18 mouse cellular contexts compared by ENCODE assay signal in genomic region chr16:57318637-57319125, GRCm38 (mm10). TPM values are rescaled to one million over a fixed set of nuclear protein-coding genes. Genes with fewer than 3 reads are reported as not detected.
DNase-seq lines count a peak whose midpoint lies in the region; ATAC-seq and TF ChIP-seq lines count a peak whose summit lies in the region.
"Had no signal": no experiment of that assay in that cellular context is flagged by ENCODE, and none has a peak within 500 bp of the region (broad histone marks: within the 10 kb centered on the region; RNA-seq: fewer than 3 reads in every experiment).

No protein-coding gene starts in this region.

- no peak overlapping the region for H3K9ac ChIP-seq in intestine, embryonic 15.5 days
- no peak overlapping the region for H3K9ac ChIP-seq in intestine, postnatal 0 days (ENCODE audit: low read depth, low read length)
- H3K9ac ChIP-seq in embryonic facial prominence, embryonic 15.5 days, result no peak overlapping the region
- H3K9ac ChIP-seq in stomach, embryonic 15.5 days, result no peak overlapping the region
- H3K9ac ChIP-seq: heart, embryonic 15.5 days; liver, embryonic 15.5 days had no signal

- peak; percentile 25 for ATAC-seq in intestine, embryonic 15.5 days
- ATAC-seq in intestine, postnatal 0 days, result no peak
- no peak for ATAC-seq in embryonic facial prominence, embryonic 15.5 days (ENCODE audit: insufficient number of reproducible peaks, low FRiP score, low TSS enrichment, low read depth)
- ATAC-seq in stomach, embryonic 15.5 days (ENCODE audit: insufficient read depth, low FRiP score, low read depth), result no peak
- ATAC-seq: hindbrain, embryonic 16.5 days had no signal

- DNase-seq in layer of hippocampus, adult 2 months (ENCODE audit: low spot score in 2 of 2), result no peak
- DNase-seq in layer of hippocampus, postnatal 25 days (ENCODE audit: extremely low spot score in 1 of 2, low spot score in 1 of 2), result no peak
- no peak for DNase-seq in right cerebral cortex, postnatal 10 days (ENCODE audit: low spot score in 2 of 2)
- DNase-seq: adrenal gland, postnatal 14 days; cerebellum, postnatal 10 days; gastrocnemius, postnatal 10 days; heart, adult 2 months; heart, postnatal 4 days; right cerebral cortex, postnatal 25 days; thymus, postnatal 25 days had no signal

- H3K4me2 ChIP-seq in intestine, embryonic 15.5 days (replicated peaks), result no peak overlapping the region
- H3K4me2 ChIP-seq in intestine, postnatal 0 days (replicated peaks; ENCODE audit: low read depth), result no peak overlapping the region
- H3K4me2 ChIP-seq in embryonic facial prominence, embryonic 15.5 days (replicated peaks), result no peak overlapping the region
- no peak overlapping the region for H3K4me2 ChIP-seq in stomach, embryonic 15.5 days
- H3K4me2 ChIP-seq: heart, embryonic 15.5 days; liver, embryonic 15.5 days had no signal

- no peaks in the 10 kb centered on the region for H3K36me3 ChIP-seq in intestine, embryonic 15.5 days
- H3K36me3 ChIP-seq in intestine, postnatal 0 days (ENCODE audit: control insufficient read depth, insufficient read depth), result 0 out of 2 replicates have a peak, but pooled peaks cover 3% of the 10 kb centered on the region
- no peaks in the 10 kb centered on the region for H3K36me3 ChIP-seq in embryonic facial prominence, embryonic 15.5 days
- H3K36me3 ChIP-seq in stomach, embryonic 15.5 days, result no peaks in the 10 kb centered on the region
- H3K36me3 ChIP-seq: heart, embryonic 15.5 days; liver, embryonic 15.5 days had no signal

- no peak overlapping the region for H3K4me3 ChIP-seq in intestine, embryonic 15.5 days (replicated peaks)
- no peak overlapping the region for H3K4me3 ChIP-seq in intestine, postnatal 0 days (ENCODE audit: low read depth, low read length)
- H3K4me3 ChIP-seq in layer of hippocampus, adult 2 months, result no peak overlapping the region
- H3K4me3 ChIP-seq in embryonic facial prominence, embryonic 15.5 days (replicated peaks), result no peak overlapping the region
- H3K4me3 ChIP-seq in stomach, embryonic 15.5 days (replicated peaks), result no peak overlapping the region
- H3K4me3 ChIP-seq: heart, adult 2 months; heart, embryonic 15.5 days; liver, embryonic 15.5 days; megakaryocyte, embryonic 14.5 days had no signal

- 0 out of 2 replicates have a peak overlapping the region, but pooled peaks have one; percentile 58 for H3K27ac ChIP-seq in intestine, embryonic 15.5 days
- H3K27ac ChIP-seq in intestine, postnatal 0 days (ENCODE audit: low read depth, low read length), result no peak overlapping the region
- peak overlapping the region; percentile 28; the same call in 1 of the 2 replicates for H3K27ac ChIP-seq in layer of hippocampus, adult 2 months
- H3K27ac ChIP-seq in embryonic facial prominence, embryonic 15.5 days (replicated peaks), result peak overlapping the region; percentile 44; the same call in 1 of the 2 replicates
- H3K27ac ChIP-seq in stomach, embryonic 15.5 days, result 0 out of 2 replicates have a peak overlapping the region, but pooled peaks have one; percentile 55
- H3K27ac ChIP-seq: heart, adult 2 months; heart, embryonic 15.5 days; liver, embryonic 15.5 days had no signal

- H3K4me1 ChIP-seq in intestine, embryonic 15.5 days (replicated peaks), result peaks cover 9% of the 10 kb centered on the region
- no peaks in the 10 kb centered on the region; the same call in 1 of the 2 replicates for H3K4me1 ChIP-seq in intestine, postnatal 0 days (replicated peaks; ENCODE audit: control insufficient read depth, insufficient read depth, low read length)
- peaks cover 2% of the 10 kb centered on the region; the same call in 1 of the 2 replicates for H3K4me1 ChIP-seq in embryonic facial prominence, embryonic 15.5 days
- 0 out of 2 replicates have a peak, but pooled peaks cover 8% of the 10 kb centered on the region for H3K4me1 ChIP-seq in stomach, embryonic 15.5 days
- H3K4me1 ChIP-seq: liver, embryonic 15.5 days had no signal

- WGBS in intestine, embryonic 15.5 days, result 62% methylated on average over 8 of the region's 8 CpGs
- 72% methylated on average over 8 of the region's 8 CpGs for WGBS in intestine, postnatal 0 days
- 59% methylated on average over 8 of the region's 8 CpGs for WGBS in embryonic facial prominence, embryonic 15.5 days
- 60% methylated on average over 8 of the region's 8 CpGs for WGBS in stomach, embryonic 15.5 days

- no peak for TF ChIP-seq CTCF in intestine, postnatal 0 days (IDR thresholded peaks at IDR 0.05; ENCODE audit: low read depth)
- no peak for TF ChIP-seq CTCF in layer of hippocampus, adult 2 months (conservative IDR thresholded peaks at IDR 0.05)

- H3K27me3 ChIP-seq in intestine, embryonic 15.5 days (replicated peaks), result no peaks in the 10 kb centered on the region
- H3K27me3 ChIP-seq in intestine, postnatal 0 days (replicated peaks; ENCODE audit: control insufficient read depth, insufficient read depth, low read length), result no peaks in the 10 kb centered on the region
- no peaks in the 10 kb centered on the region for H3K27me3 ChIP-seq in embryonic facial prominence, embryonic 15.5 days
- no peaks in the 10 kb centered on the region for H3K27me3 ChIP-seq in stomach, embryonic 15.5 days (replicated peaks)
- H3K27me3 ChIP-seq: heart, embryonic 15.5 days; liver, embryonic 15.5 days; megakaryocyte, embryonic 14.5 days had no signal

- no peaks in the 10 kb centered on the region for H3K9me3 ChIP-seq in intestine, embryonic 15.5 days
- no peaks in the 10 kb centered on the region for H3K9me3 ChIP-seq in intestine, postnatal 0 days (ENCODE audit: control insufficient read depth)
- 0 out of 2 replicates have a peak, but pooled peaks cover 12% of the 10 kb centered on the region for H3K9me3 ChIP-seq in embryonic facial prominence, embryonic 15.5 days (replicated peaks)
- no peaks in the 10 kb centered on the region for H3K9me3 ChIP-seq in stomach, embryonic 15.5 days
- H3K9me3 ChIP-seq: heart, embryonic 15.5 days; liver, embryonic 15.5 days; megakaryocyte, embryonic 14.5 days had no signal

RNA-seq across cellular contexts. Expression of gene Tmem30c, which starts 26.0 kb away (rescaled TPM):
- not detected in 2 replicates for polyA plus RNA-seq in intestine, embryonic 15.5 days (2015; fragmentation: Nextera tagmentation; extraction: Ambion mirVana)
- not detected in 2 replicates for polyA plus RNA-seq in intestine, postnatal 0 days (2015; fragmentation: Nextera tagmentation; extraction: Ambion mirVana)
- total RNA-seq in layer of hippocampus, adult 2 months (2021), result under 1 TPM; 0.23 to 0.44 TPM
- under 1 TPM in 1 of 2 experiments, not detected in 1; 0.63 TPM for total RNA-seq in layer of hippocampus, postnatal 25 days (2021)
- polyA plus RNA-seq in embryonic facial prominence, embryonic 15.5 days (2015; fragmentation: Nextera tagmentation; extraction: Ambion mirVana), result 0.05 TPM in 1 of 2 replicates, not detected in the other
- 0.05 and 0.06 TPM in 2 replicates for polyA plus RNA-seq in stomach, embryonic 15.5 days (2015; fragmentation: Nextera tagmentation; extraction: Ambion mirVana)
- total RNA-seq: adrenal gland, postnatal 14 days; gastrocnemius, postnatal 10 days; heart, adult 2 months; heart, postnatal 4 days had no signal
- polyA plus RNA-seq: heart, adult 2 months; heart, embryonic 15.5 days; liver, embryonic 15.5 days had no signal

RNA-seq across cellular contexts. Expression of gene Filip1l, which starts 34.2 kb away (rescaled TPM):
- polyA plus RNA-seq in intestine, embryonic 15.5 days (2015; fragmentation: Nextera tagmentation; extraction: Ambion mirVana), result 33.0 and 34.0 TPM in 2 replicates
- polyA plus RNA-seq in intestine, postnatal 0 days (2015; fragmentation: Nextera tagmentation; extraction: Ambion mirVana), result 32.1 and 35.4 TPM in 2 replicates
- 1 to 10 TPM; 3.2 to 4.0 TPM for total RNA-seq in layer of hippocampus, adult 2 months (2021)
- total RNA-seq in layer of hippocampus, postnatal 25 days (2021), result 1 to 10 TPM; 3.1 to 3.9 TPM
- polyA plus RNA-seq in embryonic facial prominence, embryonic 15.5 days (2015; fragmentation: Nextera tagmentation; extraction: Ambion mirVana), result 25.9 and 29.4 TPM in 2 replicates
- polyA plus RNA-seq in stomach, embryonic 15.5 days (2015; fragmentation: Nextera tagmentation; extraction: Ambion mirVana), result 40.1 and 42.1 TPM in 2 replicates
